Mouse (Mus musculus) embryonic facial prominence, embryonic 11.5 days (tissue): ENCODE measurements at regions not wholly inside any gene's neighbourhood (a gene's known extent, or its start where the extent isn't known, plus 50 kb on each side); places are given as distances from the start of the nearest gene placed in this dataset.
"Not testable (repeated sequence)": the region's sequence is repeated elsewhere in the genome, so short reads cannot be mapped to it uniquely, and the experiment has no call there.

Experiments used
- ATAC-seq: fragments of 200-750 bp; cut with Nextera tagmentation; replicated peaks from 2 replicates; pipeline ENCODE4 v1.8.0; 2017; ENCODE audit warnings: low read depth; ENCODE audit not compliant: insufficient number of reproducible peaks, low FRiP score, low TSS enrichment
- DNase-seq: peaks from one replicate; pipeline ENCODE4 v3.0.0-alpha.2; 2015; ENCODE audit warnings: low spot score
- H3K27ac ChIP-seq: fragments of 300-500 bp; sonication (generic); replicated peaks from 2 replicates; pipeline ENCODE4 v1.5.1; 2014; ENCODE audit warnings: mild to moderate bottlenecking, low read depth, low read length, control low read depth
- H3K27me3 ChIP-seq: fragments of 300-500 bp; sonication (generic); 2 replicates; pipeline ENCODE4 v1.6.1; 2014; ENCODE audit warnings: mild to moderate bottlenecking, low read length, moderate library complexity, mixed read lengths; ENCODE audit not compliant: control insufficient read depth, insufficient read depth
- H3K36me3 ChIP-seq: fragments of 300-500 bp; sonication (generic); replicated peaks from 2 replicates; pipeline ENCODE4 v1.6.1; 2014; ENCODE audit warnings: low read depth, mild to moderate bottlenecking, low read length, moderate library complexity, mixed read lengths; ENCODE audit not compliant: control insufficient read depth, insufficient read depth
- H3K4me1 ChIP-seq: fragments of 300-500 bp; sonication (generic); 2 replicates; pipeline ENCODE4 v1.6.1; 2014; ENCODE audit warnings: low read length, mixed read lengths; ENCODE audit not compliant: control insufficient read depth, insufficient read depth
- H3K4me2 ChIP-seq: fragments of 300-500 bp; sonication (generic); 2 replicates; pipeline ENCODE4 v1.6.1; 2014; ENCODE audit warnings: low read depth, mild to moderate bottlenecking, control low read depth, low read length, moderate library complexity
- H3K4me3 ChIP-seq: fragments of 300-500 bp; sonication (generic); 2 replicates; pipeline ENCODE4 v1.5.1; 2014; ENCODE audit warnings: low read depth, low read length, control low read depth
- H3K9ac ChIP-seq: fragments of 300-500 bp; sonication (generic); replicated peaks from 2 replicates; pipeline ENCODE4 v1.6.1; 2014; ENCODE audit warnings: mild to moderate bottlenecking, control low read depth, low read length
- H3K9me3 ChIP-seq: fragments of 300-500 bp; sonication (generic); replicated peaks from 2 replicates; pipeline ENCODE4 v1.6.1; 2016; ENCODE audit warnings: mild to moderate bottlenecking, low read length, inconsistent platforms, mixed read lengths; ENCODE audit not compliant: control insufficient read depth
- WGBS: fragments of 180-500 bp; shearing (Covaris S2); extraction: QIAGEN DNeasy Blood & Tissue Kit; methylation state at CpG from one replicate; pipeline ENCODE4 v1.1.7; 2014; 5-methylcytosine and 5-hydroxymethylcytosine counted together

GRCm38 (mm10) chr1:181282986-181283385, 69.4 kb upstream of the Cnih3 start:
- 86% methylated on average over 8 of the region's 8 CpGs for WGBS
- DNase-seq, ATAC-seq, H3K4me1 ChIP-seq, H3K9ac ChIP-seq, H3K27me3 ChIP-seq, H3K9me3 ChIP-seq, H3K36me3 ChIP-seq, H3K4me2 ChIP-seq, H3K27ac ChIP-seq, H3K4me3 ChIP-seq: not testable (repeated sequence)

- 86% methylated on average over 8 of the region's 8 CpGs for WGBS
- not testable (repeated sequence) for ATAC-seq
These were observed 68.9 kb upstream of the Cnih3 start for GRCm38 (mm10) chr1:181283539-181283938.

GRCm38 (mm10) chr1:181284301-181285197, 67.9 kb upstream of the Cnih3 start:
- Histone ChIP-seq H3K9me3 (no peaks in the 10 kb centered on the region), H3K9ac (no peak overlapping the region), H3K27ac (no peak overlapping the region), H3K27me3 (no peaks in the 10 kb centered on the region), H3K36me3 (no peaks in the 10 kb centered on the region), H3K4me3 (no peak overlapping the region), H3K4me2 (no peak overlapping the region), H3K4me1 (no peaks in the 10 kb centered on the region)
- 72% methylated on average over 10 of the region's 10 CpGs for whole genome bisulfite sequencing
- DNase-seq (no peak), ATAC-seq (no peak)

More at GRCm38 (mm10) chr1:181283539-181283938, 68.9 kb upstream of the Cnih3 start:
- DNase-seq, H3K4me1 ChIP-seq, H3K36me3 ChIP-seq, H3K27ac ChIP-seq, H3K9ac ChIP-seq, H3K4me3 ChIP-seq, H3K4me2 ChIP-seq, H3K27me3 ChIP-seq, H3K9me3 ChIP-seq: not testable (repeated sequence)

GRCm38 (mm10) chr1:181285600-181285999, 66.8 kb upstream of the Cnih3 start:
- Histone ChIP-seq H3K9ac (no peak overlapping the region), H3K4me2 (no peak overlapping the region), H3K4me1 (no peaks in the 10 kb centered on the region), H3K36me3 (no peaks in the 10 kb centered on the region), H3K27me3 (no peaks in the 10 kb centered on the region), H3K9me3 (no peaks in the 10 kb centered on the region), H3K4me3 (no peak overlapping the region), H3K27ac (no peak overlapping the region)
- ATAC-seq (no peak), DNase-seq (no peak)
- WGBS, result 84% methylated on average over 8 of the region's 8 CpGs

GRCm38 (mm10) chr1:181286146-181286545, 66.3 kb upstream of the Cnih3 start:
- Histone ChIP-seq H3K4me2 (no peak overlapping the region), H3K9ac (no peak overlapping the region), H3K4me1 (no peaks in the 10 kb centered on the region), H3K9me3 (no peaks in the 10 kb centered on the region), H3K36me3 (no peaks in the 10 kb centered on the region), H3K4me3 (no peak overlapping the region), H3K27me3 (no peaks in the 10 kb centered on the region), H3K27ac (no peak overlapping the region)
- no peak for DNase-seq
- 68% methylated on average over 5 of the region's 5 CpGs for WGBS
- no peak for ATAC-seq

GRCm38 (mm10) chr1:181287166-181287565, 65.3 kb upstream of the Cnih3 start:
- no peak overlapping the region for H3K9ac ChIP-seq
- H3K4me1 ChIP-seq, result no peaks in the 10 kb centered on the region
- no peak overlapping the region for H3K4me3 ChIP-seq
- H3K9me3 ChIP-seq, result no peaks in the 10 kb centered on the region
- WGBS, result 97% methylated on average over 1 of the region's 1 CpGs
- DNase-seq (no peak), ATAC-seq (no peak)
- H3K27ac ChIP-seq, result no peak overlapping the region
- no peaks in the 10 kb centered on the region for H3K27me3 ChIP-seq
- H3K4me2 ChIP-seq, result no peak overlapping the region
- H3K36me3 ChIP-seq, result no peaks in the 10 kb centered on the region

GRCm38 (mm10) chr1:181289385-181290035, 62.9 kb upstream of the Cnih3 start:
- Histone ChIP-seq H3K4me3 (no peak overlapping the region), H3K4me1 (no peaks in the 10 kb centered on the region), H3K27me3 (no peaks in the 10 kb centered on the region), H3K27ac (no peak overlapping the region), H3K9ac (no peak overlapping the region), H3K4me2 (no peak overlapping the region), H3K9me3 (no peaks in the 10 kb centered on the region), H3K36me3 (no peaks in the 10 kb centered on the region)
- WGBS, result 68% methylated on average over 13 of the region's 13 CpGs
- DNase-seq, result no peak
- no peak for ATAC-seq

- no peaks in the 10 kb centered on the region for H3K36me3 ChIP-seq
- H3K9me3 ChIP-seq, result no peaks in the 10 kb centered on the region
- H3K4me2 ChIP-seq, result no peak overlapping the region
- H3K27ac ChIP-seq, result no peak overlapping the region
- H3K9ac ChIP-seq, result no peak overlapping the region
- ATAC-seq (no peak), DNase-seq (no peak)
- H3K4me1 ChIP-seq, result no peaks in the 10 kb centered on the region
- H3K4me3 ChIP-seq, result no peak overlapping the region
- H3K27me3 ChIP-seq, result no peaks in the 10 kb centered on the region
- WGBS, result 60% methylated on average over 6 of the region's 6 CpGs
These were observed 61.2 kb upstream of the Cnih3 start for GRCm38 (mm10) chr1:181291202-181291601.
